Mouse (Mus musculus): ENCODE data around the gene Ppp1r26. TPM values are rescaled to one million over a fixed set of nuclear protein-coding genes. Genes with fewer than 3 reads are reported as not detected.

Ppp1r26 gene
- total RNA-seq (2021) = 1 to 10 TPM; 2.4 to 3.0 TPM
- long read RNA-seq, experiment 1, partial matches to known transcripts = 0 of 2 reads
- long read RNA-seq, experiment 1, other reads (novel, unspliced or antisense) = 2 of 2 reads
- long read RNA-seq, experiment 2, partial matches to known transcripts = 1 of 2 reads
- long read RNA-seq, experiment 2, other reads (novel, unspliced or antisense) = 1 of 2 reads

GRCm38 (mm10) chr2:28446515-28447314 is at the start of gene Ppp1r26:
Gene Ppp1r26, plus strand, starts transcription at chr2:28446800.
- DNase-seq (ENCODE audit: low spot score) = no peak

GRCm38 (mm10) chr2:28396928-28397327 is 49.7 kb upstream of the Ppp1r26 start:
- no peak for DNase-seq (ENCODE audit: low spot score)

- DNase-seq (ENCODE audit: low spot score) = no peak
Observed at GRCm38 (mm10) chr2:28397417-28398119, 49.0 kb upstream of the Ppp1r26 start.

- no peak for DNase-seq (ENCODE audit: low spot score)
Observed at GRCm38 (mm10) chr2:28401647-28402046, 45.0 kb upstream of the Ppp1r26 start.

- no peak for DNase-seq (ENCODE audit: low spot score)
Observed at GRCm38 (mm10) chr2:28402128-28402527, 44.5 kb upstream of the Ppp1r26 start.

- no peak for DNase-seq (ENCODE audit: low spot score)
Observed at GRCm38 (mm10) chr2:28407796-28408195, 38.8 kb upstream of the Ppp1r26 start.

- no peak for DNase-seq (ENCODE audit: low spot score)
Observed at GRCm38 (mm10) chr2:28409144-28409543, 37.5 kb upstream of the Ppp1r26 start.

GRCm38 (mm10) chr2:28409566-28409965 is 37.0 kb upstream of the Ppp1r26 start:
- DNase-seq (ENCODE audit: low spot score) = no peak

- no peak for DNase-seq (ENCODE audit: low spot score)
Observed at GRCm38 (mm10) chr2:28412936-28413335, 33.7 kb upstream of the Ppp1r26 start.

- no peak for DNase-seq (ENCODE audit: low spot score)
Observed at GRCm38 (mm10) chr2:28414116-28414756, 32.4 kb upstream of the Ppp1r26 start.

GRCm38 (mm10) chr2:28414757-28415137 is 31.9 kb upstream of the Ppp1r26 start:
- no peak for DNase-seq (ENCODE audit: low spot score)

GRCm38 (mm10) chr2:28415387-28416024 is 31.1 kb upstream of the Ppp1r26 start:
- DNase-seq (ENCODE audit: low spot score) = no peak

- no peak for DNase-seq (ENCODE audit: low spot score)
Observed at GRCm38 (mm10) chr2:28416511-28416910, 30.1 kb upstream of the Ppp1r26 start.

GRCm38 (mm10) chr2:28418034-28418433 is 28.6 kb upstream of the Ppp1r26 start:
- DNase-seq (ENCODE audit: low spot score) = peak; percentile 84

GRCm38 (mm10) chr2:28419898-28420297 is 26.7 kb upstream of the Ppp1r26 start:
- DNase-seq (ENCODE audit: low spot score) = peak; percentile 78

GRCm38 (mm10) chr2:28423167-28423566 is 23.4 kb upstream of the Ppp1r26 start:
- no peak for DNase-seq (ENCODE audit: low spot score)

- no peak for DNase-seq (ENCODE audit: low spot score)
Observed at GRCm38 (mm10) chr2:28427226-28427625, 19.4 kb upstream of the Ppp1r26 start.

- no peak for DNase-seq (ENCODE audit: low spot score)
Observed at GRCm38 (mm10) chr2:28430846-28431245, 15.8 kb upstream of the Ppp1r26 start.

GRCm38 (mm10) chr2:28432811-28433210 is 13.8 kb upstream of the Ppp1r26 start:
- peak; percentile 10 for DNase-seq (ENCODE audit: low spot score)

GRCm38 (mm10) chr2:28433512-28433911 is 13.1 kb upstream of the Ppp1r26 start:
- DNase-seq (ENCODE audit: low spot score) = no peak

GRCm38 (mm10) chr2:28435401-28435800 is 11.2 kb upstream of the Ppp1r26 start:
- peak; percentile 14 for DNase-seq (ENCODE audit: low spot score)
